Mouse (Mus musculus): ENCODE data around the gene Ankrd11. TPM values are rescaled to one million over a fixed set of nuclear protein-coding genes. Genes with fewer than 3 reads are reported as not detected.
A peak's percentile ranks its signal among the peaks of the same experiment; 100 is the strongest.

The Ankrd11 gene
- total RNA-seq, 1 experiment from 2014 or later, result 90.6 TPM

DNA sequence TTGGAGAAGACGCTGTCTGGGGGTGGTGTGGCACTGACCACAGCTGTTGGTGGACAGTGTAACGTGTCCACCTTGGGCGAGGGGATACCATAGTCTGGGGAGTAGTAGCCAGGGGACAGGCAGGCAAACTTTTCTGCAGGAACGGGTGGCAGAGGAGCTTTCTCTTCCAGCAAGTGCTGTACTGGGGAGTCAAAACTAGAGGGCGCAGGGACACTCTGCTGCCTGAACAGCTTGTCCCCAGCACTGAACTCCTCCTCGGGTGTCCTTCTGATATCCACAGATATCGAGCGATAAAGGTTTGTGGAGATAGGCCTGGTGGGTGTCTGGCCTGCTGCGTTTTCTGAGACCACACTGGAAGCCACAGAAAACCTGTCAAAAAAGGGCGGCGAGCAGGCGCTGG is 150.6 kb downstream of the Ankrd11 start:
- no peak for DNase-seq

DNA sequence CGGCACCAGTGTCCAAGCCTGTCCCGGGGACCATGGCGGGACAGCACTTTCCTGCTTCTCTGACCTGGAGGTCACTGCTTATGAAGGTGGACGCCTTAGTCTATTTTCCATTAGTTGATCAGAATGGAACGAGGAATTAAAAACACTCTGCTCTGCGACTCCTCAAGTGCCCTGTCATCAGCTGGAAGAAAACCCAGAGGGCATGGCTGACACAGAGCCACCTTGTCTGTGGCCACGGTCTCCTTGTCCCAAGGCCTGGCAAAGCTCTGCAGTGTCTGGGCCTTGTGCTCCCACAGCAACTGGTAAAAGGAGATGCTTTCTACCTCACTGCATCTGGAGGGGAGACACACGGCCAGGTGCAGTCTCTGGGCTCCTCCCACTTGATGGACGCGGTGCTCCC is 158.4 kb downstream of the Ankrd11 start:
- DNase-seq, result no peak

DNA sequence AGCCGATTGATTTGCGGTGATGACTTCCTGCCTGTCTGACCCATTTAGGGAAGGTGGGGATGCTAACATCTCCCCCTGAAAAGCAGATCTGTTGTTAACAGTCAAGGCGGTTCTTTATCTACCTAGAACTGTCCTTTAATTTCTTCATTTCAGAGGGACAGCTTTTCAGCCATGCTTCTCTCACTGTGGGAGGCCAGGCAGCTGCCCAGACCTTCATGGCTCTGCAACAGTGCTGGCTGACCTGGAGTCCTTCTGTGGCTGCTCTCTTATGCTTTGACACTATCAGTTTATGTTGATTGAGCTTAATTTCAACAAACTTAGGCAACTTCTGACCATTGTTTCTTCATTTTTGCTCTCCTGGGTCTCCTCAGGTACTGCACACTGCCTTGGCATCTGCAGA is 161.8 kb downstream of the Ankrd11 start:
- DNase-seq, result no peak

DNA sequence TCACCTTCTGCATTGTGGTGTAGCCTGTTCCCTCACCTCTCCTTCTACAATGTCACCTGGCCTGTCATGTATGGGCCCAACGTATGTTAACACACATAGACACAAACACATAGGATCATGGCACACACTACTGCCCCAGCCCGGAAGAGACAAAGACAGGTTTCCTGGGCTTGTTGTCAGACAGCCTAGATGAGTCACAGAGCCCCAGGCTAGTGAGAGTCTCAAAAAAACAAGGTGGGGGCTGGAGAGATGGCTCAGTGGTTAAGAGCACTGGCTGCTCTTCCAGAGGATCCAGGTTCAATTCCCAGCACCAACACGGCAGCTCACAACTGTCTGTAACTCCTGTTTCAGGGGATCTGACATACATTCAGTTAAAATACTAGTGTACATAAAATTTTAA is 163.8 kb downstream of the Ankrd11 start:
- DNase-seq, result no peak

DNA sequence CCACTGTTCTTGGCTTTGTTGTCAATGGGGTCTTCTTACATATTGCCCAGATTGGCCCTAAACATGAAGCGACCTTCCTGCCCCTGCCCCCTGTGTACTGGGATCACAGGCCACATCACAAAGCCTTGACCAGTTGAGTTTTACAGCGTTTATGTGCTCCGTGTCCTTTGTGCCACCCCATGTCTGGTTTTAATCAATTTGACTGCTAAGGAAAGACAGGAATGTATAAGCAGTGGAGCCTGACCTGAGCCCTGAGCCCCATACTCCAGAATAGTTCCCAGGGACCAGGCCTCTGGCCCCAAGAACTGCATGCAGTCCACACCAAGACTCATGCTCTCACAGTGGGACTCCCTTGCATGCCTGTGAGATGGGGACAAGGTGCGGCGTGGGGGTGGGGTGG is 166.9 kb downstream of the Ankrd11 start:
- no peak for DNase-seq

DNA sequence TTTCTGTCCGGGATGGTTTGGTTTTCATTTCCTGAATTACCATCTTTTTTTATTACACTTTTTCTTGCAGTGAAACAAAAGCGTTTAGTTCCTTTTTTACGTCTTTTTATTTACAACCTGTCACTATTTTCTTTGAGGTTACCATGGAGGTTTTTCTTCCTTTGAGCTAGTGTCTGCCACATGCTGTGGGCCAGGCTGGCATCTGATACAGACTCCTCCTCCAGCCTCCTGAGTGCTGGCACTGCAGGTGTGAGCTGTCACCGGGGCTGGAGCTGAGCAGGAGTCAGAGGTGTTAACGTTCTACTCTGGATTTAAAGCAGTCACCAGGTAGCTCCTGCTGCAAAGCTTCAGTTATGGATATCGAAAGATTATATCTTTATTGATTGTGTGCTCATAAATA is 168.9 kb downstream of the Ankrd11 start:
- DNase-seq, result no peak

DNA sequence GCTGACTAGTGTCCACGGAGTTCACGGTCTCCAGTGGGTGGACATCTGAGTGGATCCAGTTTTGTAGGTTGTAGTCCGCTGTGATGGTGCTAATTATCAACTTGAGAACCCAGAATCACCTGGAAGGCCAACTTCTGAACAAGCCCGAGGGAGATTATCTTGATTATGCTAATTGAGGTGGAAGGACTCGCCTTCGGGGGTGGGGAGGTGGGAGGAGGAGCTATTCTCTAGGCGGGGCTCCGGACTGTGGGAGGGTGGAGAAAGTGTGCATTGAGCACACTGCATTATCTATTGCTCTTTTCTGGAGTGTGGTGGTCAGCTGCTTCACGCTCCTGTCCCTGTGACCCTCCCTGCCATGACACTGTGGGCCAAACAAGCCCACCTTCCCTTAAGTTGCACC is 170.4 kb downstream of the Ankrd11 start:
- DNase-seq, result no peak

DNA sequence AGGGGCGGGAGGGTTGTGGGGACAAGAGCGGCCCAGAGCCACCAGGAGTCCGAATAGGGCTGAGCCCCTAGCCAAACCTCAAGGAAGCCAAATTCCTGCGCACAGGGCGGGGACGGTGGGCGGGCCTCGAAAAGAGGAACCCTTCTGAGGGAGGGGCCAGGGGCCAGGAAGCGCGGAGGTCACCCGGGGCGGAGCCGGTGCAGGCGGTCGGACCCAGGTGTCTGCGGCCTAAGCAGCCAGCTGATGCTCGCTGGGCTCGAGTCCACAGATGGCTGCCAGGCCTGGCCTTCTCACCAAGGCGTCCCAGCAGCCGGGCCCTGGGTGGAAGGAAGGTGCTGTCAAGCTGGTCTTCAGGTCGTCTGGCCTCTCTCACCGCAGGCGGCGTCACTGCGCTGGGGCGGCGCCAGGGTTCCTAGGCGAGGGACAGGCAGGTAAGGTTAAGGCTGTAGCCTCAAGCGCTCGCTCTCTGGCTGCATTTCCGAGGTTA is 171.7 kb downstream of the Ankrd11 start:
- DNase-seq, result peak; percentile 49

DNA sequence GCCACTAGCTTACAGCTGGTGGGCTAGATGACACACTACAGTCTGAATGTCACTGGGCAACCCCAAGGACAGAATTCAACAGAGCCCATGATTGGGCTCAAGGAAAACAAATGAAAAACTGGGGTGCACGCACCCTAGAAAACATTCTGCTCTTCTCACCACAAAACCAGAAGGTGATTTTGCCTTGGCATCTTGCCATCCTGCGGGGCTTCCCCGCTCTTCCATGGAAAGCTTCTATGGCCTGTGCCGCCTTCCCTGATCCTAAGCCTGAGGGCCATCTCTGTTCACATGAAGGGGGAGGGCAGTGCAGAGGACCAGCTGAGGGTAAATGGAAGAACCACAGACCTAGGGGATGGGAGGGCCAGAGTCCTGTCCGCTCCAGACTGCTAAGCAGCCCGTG is 174.1 kb downstream of the Ankrd11 start:
- no peak for DNase-seq

DNA sequence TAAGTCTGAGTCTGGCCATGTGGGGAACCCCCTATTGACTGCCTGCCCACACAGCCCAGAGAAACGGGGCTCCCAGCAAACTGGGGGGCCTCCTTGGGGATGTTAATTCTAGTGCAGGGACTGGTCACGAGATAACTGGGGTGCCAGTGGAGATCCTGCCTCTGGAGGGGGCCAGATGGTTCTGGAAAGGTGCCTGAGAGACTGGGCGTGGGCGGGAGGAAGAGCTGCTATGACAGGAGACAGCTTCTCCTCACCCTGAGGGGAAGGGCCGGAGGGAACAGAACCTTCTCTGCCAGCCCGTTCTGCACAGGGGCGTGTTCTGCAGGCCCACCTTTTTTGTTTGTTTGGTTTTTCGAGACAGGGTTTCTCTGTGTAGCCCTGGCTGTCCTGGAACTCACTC is 175.8 kb downstream of the Ankrd11 start:
- no peak for DNase-seq

DNA sequence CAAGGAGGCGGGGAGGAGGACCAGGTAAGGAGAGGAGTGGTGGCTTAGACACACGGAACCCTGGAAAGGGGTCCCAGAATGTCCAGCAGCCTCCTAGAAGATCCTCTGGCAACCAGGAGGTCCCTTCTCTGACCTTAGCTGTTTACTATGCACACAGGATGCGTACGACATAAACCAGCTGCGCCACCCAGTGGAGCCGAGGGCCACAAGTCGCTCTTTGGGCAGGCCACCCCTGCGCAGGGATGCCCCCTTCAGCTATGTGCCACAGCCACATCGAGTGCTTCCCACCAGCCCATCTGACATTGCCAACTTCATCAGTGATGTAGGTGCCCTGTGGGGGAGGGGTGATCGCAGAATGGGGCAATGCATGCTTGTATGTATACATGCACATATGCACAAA is 176.6 kb downstream of the Ankrd11 start:
- no peak for DNase-seq

DNA sequence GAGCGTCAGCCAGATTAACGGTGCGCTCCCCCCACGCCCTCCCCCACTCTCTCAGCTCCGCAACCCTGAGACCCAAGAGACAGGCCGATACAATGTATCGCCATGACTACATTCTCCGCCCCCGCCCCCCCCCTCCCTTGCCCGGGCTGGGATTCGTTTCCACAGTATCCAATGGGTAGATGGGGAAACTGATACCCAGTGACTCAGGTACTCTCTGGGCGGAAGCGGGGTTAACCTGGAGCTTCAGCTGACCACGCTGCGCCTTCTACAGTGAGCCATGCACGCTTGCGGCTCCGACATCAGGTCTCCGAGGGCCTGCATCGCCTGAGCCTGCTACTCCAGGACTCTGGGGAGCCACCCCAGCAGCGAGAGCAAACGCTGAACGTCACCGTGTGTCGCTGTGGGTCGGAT is 177.4 kb downstream of the Ankrd11 start:
- no peak for DNase-seq

DNA sequence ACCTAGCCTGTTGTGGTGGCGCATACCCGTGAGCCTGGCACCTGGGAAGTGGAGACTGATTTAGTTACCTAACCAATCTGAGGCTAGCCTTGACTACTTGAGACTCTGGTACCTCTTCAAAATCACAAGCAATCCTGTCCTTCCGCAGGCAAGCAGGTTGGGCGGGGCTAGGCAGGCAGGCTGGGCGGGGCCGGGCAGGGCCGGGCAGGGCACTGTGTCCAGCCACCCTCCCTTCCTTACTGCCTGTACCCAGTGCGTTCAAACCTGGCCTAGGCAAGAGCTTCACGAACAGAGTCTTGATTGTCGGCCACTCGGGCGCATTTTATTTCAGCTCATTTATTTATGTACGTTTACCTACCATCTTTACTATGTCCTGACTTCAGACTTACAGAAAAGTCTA is 182.2 kb downstream of the Ankrd11 start:
- DNase-seq, result no peak

DNA sequence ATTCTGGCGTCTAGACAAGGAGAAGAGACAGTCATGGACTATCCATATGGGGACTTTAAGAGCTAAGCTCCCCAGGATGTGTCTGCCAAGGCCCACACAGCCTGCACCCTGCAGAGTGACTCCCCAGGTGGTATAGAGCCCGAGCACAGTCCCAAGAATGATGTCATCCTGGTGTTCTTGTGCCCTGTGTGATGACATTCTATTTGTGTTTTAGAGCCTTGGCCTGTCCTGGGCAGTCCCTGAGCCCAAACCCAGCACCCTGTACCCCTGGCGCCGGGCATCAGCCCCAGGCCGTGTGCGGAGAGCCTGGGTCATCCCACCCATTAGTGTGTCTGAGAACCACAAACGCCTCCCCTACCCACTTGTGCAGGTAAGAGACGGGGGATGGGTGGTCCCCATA is 185.8 kb downstream of the Ankrd11 start:
- no peak for DNase-seq

DNA sequence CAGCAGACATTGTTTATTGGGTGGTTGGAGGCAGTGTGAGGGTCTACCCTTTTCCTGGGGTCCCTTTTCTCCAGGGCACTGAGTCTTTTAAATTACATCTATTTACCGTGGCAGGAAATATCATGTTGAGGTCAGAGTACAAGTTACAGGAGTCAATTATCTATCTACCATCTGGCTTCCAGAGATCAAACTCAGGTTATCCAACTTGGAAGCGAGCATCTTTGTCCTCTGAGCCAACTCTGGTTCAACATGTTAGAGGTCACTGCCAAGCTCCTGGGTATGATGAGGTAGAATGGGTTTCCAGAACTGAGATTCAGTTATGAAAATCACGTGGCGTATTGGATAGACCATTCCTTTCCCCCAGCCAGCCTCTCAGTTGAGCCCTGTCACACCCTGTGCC is 187.0 kb downstream of the Ankrd11 start:
- no peak for DNase-seq

DNA sequence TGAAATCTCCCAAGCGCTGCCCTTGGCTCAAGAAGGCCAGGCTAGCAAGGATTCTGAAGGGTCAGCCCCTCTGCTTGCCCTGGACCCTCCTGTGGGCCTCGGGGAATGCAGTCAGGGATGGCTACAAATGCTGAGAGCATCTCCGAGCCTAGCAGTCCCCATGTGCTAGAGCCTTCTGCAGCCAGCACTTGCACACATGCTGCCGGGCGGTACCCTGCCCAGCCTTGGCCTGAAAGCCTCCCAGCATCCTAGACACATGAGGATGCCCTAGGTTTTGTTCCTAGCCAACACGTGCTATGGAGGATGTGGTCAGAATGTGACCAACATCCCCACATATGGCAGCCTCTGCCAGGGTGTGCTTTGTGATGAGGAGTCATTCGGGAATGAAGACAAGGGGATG is 187.7 kb downstream of the Ankrd11 start:
- no peak for DNase-seq

DNA sequence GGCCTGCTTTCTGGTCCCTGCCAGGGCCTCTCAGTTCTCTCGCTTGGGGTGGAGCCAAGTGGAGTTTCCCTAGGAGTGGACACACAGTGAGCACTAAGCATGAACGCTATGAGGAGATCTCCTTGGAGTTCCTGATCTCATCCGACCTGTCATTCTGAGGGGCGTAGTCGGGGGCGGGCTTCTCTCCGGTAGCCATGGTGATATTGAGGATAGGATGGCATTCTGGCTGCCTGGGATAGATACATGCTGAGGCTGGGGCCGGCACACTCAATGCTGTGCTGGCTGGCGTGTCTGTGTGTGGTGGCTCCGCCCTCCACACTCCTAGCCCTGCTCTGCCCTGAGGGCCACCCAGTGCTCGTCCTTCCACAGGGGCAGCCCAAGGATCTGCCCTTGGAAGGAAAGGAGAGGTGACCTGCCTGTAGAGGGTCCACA is 188.7 kb downstream of the Ankrd11 start:
- peak; percentile 54 for DNase-seq

DNA sequence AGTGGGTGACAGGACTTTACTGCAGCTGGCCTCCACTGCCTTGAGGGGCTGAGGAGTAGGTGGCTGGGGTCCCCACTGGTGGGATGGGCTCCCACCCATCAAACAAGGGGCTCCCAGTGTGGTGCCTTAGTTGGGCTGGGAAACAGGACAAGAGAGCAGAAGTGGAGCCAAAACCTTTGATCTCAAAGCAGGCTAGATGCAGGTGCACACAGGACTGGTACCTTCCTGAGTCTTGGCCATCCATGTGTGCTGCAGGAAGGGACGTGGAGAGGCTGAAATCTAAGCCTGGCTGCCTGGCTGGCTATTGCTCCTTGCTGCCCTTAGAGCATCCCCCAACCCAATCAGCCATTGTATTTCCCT is 189.6 kb downstream of the Ankrd11 start:
- DNase-seq, result no peak

DNA sequence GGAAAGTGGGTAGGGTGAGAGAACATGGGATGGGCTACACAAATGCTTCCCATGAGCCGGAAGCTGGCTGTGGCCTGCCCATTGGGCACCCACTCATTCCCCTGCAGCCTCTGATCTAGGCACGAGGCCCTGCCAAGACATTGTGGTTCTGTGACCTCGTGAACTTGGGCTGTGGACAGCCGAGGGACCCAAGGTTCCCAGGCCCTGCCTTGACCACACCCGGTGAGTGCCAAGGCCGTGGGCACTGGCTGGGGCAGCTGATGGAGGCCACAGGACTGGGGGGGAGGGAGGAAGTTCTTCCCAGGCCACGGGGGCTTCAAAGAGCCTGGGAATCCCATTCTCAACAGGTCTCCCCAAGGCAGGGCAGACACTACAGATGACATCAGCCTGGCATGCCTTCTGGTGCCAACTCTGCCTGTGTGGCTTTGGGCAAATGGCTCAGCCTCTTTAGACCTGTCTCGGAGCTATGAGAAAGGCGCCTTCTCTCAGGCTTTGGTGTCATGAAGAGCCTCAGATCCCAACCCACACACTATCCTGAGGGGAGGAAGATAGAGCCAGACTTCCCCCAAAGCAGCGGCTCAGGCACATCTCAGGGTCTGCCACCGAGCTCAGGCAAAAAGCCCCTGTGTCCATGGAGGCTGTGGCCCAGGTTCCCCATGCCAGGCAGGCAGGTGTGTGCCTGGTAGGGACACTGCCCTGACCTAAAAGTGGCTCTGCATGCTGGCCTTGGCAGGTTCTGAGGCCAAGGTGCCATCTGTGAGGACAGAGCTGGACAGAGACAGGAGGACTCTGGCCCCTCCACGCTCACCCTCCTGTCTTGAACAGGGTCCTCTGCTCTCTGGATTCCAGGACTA is 190.2 kb downstream of the Ankrd11 start:
- DNase-seq, result peak; percentile 43

DNA sequence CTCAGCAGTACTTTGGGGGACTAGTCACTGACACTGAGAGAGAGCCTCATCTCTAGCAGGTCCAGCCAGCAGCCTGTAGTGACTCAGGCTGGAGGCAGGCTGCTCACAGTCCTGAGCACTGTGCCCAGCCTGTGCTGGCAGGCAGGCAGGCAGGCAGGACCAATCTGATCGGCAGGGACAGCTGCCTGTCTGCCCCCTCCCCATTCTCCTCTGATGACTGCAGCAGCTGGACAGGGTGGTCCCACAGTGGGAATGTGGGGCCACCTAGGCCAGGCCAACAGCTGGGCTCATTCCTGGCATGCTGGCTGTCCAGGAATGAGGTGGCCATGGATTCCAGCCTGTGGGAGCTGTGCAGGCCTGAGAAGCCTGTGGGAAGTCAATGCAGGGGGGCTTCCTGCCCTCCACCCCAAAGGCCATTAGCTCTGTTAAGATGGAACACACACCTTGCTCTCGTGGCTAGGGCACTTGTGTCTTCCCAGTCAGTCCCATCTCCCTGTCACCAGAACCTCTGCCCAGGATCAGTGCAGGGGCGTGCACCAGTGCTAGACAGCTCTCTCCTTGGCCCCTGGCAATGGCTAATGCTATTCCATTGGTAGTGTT is 191.3 kb downstream of the Ankrd11 start:
- no peak for DNase-seq

DNA sequence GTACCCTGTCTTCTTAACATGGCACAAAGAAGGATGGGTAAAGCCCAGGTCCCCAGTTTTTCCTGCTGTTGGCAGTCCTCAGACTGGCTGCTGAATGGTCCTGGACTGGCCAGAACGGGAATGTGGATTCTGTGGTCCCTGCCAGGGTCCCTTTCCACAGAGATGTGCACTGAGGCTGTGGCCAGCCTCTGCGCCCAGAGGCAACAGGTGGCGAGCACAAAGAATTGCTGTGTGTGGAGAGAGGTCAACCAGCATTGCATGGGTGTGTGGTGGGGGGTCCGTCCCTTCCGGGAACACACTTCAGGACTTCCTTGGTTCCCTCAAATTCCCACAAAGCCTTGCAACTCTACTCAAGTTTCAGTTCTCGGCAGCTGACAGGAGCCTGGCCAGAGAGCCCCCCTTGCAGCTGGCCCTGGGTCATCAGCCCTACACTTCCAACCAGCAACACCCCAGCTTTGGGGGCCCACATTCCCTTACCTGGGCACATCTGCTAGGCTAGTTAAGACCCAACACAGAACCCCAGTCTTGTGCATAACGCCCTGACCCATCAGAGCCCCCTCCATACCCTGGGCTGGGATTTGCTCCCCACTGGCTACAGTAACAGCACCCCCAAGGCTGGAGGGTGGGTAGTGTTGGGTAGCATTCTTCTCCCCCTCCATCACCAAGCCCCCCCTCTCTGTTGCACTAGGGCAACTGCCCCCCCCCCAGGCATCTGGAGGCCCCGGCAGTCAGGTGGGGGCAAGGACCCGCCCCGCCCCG is 192.7 kb downstream of the Ankrd11 start:
- DNase-seq, result no peak

DNA sequence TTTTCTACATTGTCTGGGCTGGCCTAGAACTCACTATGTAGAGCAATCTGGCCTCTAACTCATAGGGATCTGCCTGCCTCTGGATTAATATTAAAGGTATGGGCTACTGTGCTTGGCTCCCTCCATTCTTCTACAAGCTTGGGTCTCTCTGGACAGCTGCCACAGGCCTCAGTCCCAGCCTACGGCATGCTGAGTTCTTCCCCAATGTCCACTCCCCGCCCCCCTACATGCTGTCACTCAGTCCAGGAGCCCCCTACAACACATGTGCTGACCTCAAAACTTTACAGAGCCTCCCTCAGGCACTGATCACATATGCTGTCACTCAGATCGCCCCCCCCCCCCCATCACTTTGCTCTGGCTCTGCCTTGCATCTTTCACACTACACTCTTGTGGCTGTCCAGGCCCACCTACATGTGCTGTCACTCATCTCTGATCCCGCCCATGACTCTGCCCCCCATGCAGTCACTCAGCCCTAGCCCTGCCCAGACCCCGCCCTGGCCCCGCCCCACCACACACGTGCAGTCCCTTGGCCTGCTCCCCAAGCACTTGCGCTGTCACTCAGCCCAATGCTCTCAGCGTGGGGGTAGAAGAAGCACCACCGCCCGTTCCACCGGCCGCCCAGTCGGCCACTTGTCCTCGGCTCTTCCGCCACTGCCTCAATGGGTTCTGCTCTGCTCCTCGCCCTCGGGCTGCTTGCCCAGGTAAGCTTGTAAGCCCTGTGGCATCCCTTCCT is 194.1 kb downstream of the Ankrd11 start, which contains the start of gene Cdh15:
TSS of gene Cdh15 (plus strand) at position 138 of the 733 bp plus-strand sequence.
- peak; percentile 77 for DNase-seq
